Mouse (Mus musculus) stomach, postnatal 0 days (tissue): Measurements from ENCODE around the gene Tspan14.

Experiments
- CTCF ChIP-seq: IDR thresholded peaks from 2 replicates; pipeline ENCODE4 v1.5.1; 2016; ENCODE audit warnings: antibody characterized with exemption, low read depth, mild to moderate bottlenecking, moderate library complexity
- EP300 ChIP-seq: optimal IDR thresholded peaks from 2 replicates; pipeline ENCODE3; 2016; ENCODE audit warnings: antibody characterized with exemption

DNA sequence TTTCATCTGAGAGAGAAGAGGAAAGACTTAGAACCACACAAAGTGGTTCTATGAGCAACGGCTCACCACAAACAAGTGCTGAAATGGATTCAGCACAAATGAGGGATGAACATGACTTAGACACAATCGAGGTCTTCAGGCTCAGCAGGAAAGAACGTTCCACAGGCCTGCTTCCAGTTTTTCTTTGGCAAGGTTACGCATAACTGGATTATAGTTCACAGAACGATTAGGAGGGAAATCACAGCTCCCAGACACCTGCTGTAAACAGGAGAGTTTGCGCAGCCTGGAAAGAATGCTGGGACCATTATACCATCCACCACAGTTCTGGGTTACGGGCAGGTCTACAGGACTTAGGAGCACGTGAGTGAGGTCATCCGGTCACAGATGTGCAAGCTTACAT lies 39.1 kb upstream of the Tspan14 start:
- TF ChIP-seq CTCF (no peak), EP300 (no peak)
